Mouse (Mus musculus) gastrocnemius, postnatal 36 days (tissue): ENCODE results near the gene Atl2. TPM values are rescaled to one million over a fixed set of nuclear protein-coding genes. Genes with fewer than 3 reads are reported as not detected.
A peak's percentile ranks its signal among the peaks of the same experiment; 100 is the strongest.

Experiments used
- DNase-seq, 2 experiments: peaks; one replicate each; pipeline ENCODE4 v3.0.0; 2022
- intact Hi-C: fragments of 180-260 bp; cut with DNase I; formaldehyde crosslinking; loops from one replicate; pipeline ENCODE4 v1.15.1; 2025
- long read RNA-seq, 2 experiments: library from polyadenylated mRNA; stranded (forward); transcript quantifications; one replicate each; pipeline ENCODE4 v2.0.0; 2021
- total RNA-seq, 2 experiments: library from RNA; stranded (reverse); gene quantifications; 2 replicates each; pipeline ENCODE4 v1.2.3; 2021

Gene Atl2
- 100 to 1,000 TPM; 105 to 113 TPM for total RNA-seq
- long read RNA-seq, experiment 1, transcript Atl2-201 (13 exons, 3,618 nt), result major isoform, 91 of 139 reads
- long read RNA-seq, experiment 1, partial matches to known transcripts, result 7 of 139 reads
- long read RNA-seq, experiment 1, other reads (novel, unspliced or antisense), result 38 of 139 reads
- long read RNA-seq, experiment 2, transcript Atl2-201 (13 exons, 3,618 nt), result major isoform, 116 of 182 reads
- long read RNA-seq, experiment 2, partial matches to known transcripts, result 15 of 182 reads
- long read RNA-seq, experiment 2, other reads (novel, unspliced or antisense), result 48 of 182 reads

GRCm38 (mm10) chr17:79895911-79896423, at the start of gene Atl2:
Gene Atl2 (minus strand): TSS chr17:79896123.
- peak; percentile 90 to 91 for DNase-seq
- intact Hi-C loops, result loop anchor here (5.0 kb wide), 1 partner anchor 106 kb away; no protein-coding TSS in a partner anchor

GRCm38 (mm10) chr17:79944851-79945250, 48.9 kb upstream of the Atl2 start:
- DNase-seq, result no peak
- intact Hi-C loops, result loop anchor here (5.0 kb wide), 1 partner anchor 43 kb away; no protein-coding TSS in a partner anchor

DNA sequence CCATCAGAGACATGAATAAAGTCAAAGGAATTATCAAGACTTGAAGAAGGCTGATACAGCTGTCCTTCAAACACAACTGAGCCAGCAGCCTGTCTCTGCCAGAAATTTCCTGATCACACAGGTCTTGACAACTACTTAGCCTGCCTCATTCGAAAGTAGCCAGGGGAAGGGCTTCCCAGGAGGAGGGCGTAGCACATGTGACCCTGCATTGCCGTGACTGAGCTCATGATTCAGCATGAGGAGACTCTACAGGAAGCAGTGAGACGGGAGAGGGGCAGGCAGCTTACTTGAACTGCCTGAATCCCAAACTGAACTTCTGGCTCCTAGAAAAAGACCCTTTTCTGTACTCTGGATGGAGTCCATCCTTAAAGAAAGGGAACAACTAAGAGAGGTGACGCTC, 46.5 kb upstream of the Atl2 start:
- intact Hi-C loops, result loop anchor here (5.0 kb wide), 1 partner anchor 40 kb away; no protein-coding TSS in a partner anchor
- no peak for DNase-seq

- intact Hi-C loops, result no loop called here
- no peak for DNase-seq
Measured at GRCm38 (mm10) chr17:79939133-79939532, 43.2 kb upstream of the Atl2 start.

DNA sequence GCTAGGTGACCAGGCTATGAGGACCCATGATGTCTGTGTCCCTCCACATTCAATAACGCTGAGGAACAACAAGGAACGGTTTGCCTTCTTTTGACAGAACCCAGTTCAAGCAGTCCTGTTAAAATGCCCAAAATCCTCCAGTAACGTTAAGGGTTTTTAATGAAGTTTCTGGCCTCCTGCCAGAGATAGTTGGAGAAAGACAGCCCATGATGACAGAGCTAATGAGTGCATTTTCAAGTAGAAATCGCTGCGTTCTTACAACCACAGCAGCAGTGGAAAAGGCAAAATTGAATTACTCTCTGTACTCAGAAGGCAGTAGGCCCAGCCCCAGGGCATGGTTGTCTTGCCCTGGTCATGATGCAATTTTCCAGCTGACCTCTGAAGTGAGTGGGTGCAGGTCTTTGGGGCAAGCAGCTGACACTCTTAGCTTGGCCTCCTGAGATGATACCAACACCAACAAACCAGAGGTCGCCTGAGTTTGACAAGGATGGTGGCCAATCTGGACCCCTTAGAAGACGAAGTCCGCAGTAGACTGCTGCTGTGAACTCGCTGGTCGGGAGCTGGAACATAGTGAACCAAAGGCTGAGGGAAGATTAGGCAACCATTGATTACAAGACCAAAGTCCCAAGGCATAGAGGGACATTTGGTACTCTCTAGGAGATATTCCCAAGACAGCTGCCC, 42.1 kb upstream of the Atl2 start:
- DNase-seq, result no peak
- intact Hi-C loops, result no loop called here

GRCm38 (mm10) chr17:79934370-79934769, 38.4 kb upstream of the Atl2 start:
- no peak for DNase-seq
- intact Hi-C loops, result no loop called here

- intact Hi-C loops, result no loop called here
- no peak for DNase-seq
Measured at GRCm38 (mm10) chr17:79932676-79933278, 36.9 kb upstream of the Atl2 start.

DNA sequence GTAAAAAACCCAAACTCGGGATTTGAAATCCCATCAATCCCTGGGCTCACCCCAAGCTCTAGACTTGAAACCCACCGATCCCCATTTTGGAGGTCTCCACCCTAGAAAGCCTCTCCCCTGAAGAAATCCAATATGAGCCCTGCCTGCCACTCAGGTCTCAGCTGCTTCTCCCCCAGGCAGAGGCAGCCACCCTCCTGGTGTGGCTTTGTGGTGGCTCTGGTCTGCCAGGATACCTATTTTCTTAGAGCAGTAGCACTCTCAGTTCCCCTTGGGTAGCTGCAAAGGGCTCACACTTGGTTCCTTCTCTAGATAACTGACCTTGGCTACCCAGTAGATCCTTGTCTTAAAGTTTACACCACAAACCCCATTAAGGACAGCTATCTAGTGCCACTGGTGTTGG, 31.2 kb upstream of the Atl2 start:
- intact Hi-C loops, result no loop called here
- DNase-seq, result no peak

DNA sequence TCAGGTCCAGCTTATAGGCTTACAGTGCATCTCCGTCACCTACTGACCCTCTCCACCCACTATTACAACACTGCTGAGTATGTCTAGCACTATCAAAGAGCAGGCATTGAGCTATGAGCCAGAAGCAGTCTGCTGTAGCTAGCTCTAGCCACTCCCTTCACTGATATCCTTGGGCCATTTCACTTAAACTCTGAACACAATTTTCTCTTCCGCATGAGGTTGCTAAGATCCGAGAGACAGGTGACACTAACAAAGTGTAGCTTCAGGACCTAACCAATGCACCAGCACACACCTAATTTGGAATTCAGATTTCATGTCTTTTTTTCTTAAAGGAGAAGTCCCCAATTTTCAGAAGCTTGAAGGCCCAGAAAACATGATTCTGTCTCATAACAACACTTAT, 30.6 kb upstream of the Atl2 start:
- no peak for DNase-seq
- intact Hi-C loops, result no loop called here

- no peak for DNase-seq
- intact Hi-C loops, result no loop called here
Measured at GRCm38 (mm10) chr17:79925865-79926421, 30.0 kb upstream of the Atl2 start.

DNA sequence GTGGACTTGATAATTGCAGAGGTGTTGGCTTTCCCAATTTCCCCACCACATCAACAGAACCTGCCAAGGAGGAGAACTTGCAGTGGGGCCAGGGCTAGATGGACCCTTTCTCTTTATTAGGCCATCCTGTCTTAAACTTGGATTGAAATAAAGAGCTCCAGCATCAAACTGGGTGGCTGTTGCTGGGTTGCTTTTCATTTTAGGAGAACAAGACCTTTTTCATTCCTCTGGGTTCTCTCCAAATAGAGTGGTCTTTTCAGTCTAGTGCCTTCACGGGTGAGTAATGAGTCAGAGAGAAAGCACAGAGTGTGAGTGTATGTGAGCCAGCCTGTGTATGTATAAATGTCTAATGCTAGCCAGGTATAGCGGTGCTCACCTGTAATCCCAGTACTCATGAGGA, 24.4 kb upstream of the Atl2 start:
- no peak for DNase-seq
- intact Hi-C loops, result no loop called here

GRCm38 (mm10) chr17:79919566-79920350, 23.8 kb upstream of the Atl2 start:
- peak; percentile 23 to 30 for DNase-seq
- intact Hi-C loops, result no loop called here

DNA sequence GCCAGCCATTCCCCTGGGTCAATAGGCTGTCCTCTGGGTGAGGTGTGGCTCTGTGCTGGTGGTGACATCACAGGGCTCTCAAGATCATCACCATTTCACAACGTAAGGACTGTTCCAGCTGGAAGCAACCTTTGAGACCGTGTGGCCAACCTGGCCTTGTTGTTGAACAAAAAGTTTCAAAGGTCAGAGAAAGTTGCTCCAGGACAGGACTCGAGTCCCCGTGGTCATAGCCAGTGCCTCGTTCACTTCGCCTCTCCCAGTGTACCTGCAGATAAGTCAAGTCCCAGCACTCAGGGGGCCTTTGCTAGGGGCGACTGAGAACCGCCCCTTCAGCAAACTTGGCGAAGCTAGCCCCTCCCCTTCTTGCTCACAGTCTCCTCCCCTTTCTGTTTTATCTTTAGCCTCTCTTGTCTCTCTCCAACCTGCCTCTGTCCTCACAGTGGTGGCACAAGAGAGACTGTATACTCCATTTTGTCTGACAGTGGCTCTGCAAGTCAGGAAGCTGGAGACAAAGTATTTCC, 22.6 kb upstream of the Atl2 start:
- intact Hi-C loops, result no loop called here
- no peak for DNase-seq

DNA sequence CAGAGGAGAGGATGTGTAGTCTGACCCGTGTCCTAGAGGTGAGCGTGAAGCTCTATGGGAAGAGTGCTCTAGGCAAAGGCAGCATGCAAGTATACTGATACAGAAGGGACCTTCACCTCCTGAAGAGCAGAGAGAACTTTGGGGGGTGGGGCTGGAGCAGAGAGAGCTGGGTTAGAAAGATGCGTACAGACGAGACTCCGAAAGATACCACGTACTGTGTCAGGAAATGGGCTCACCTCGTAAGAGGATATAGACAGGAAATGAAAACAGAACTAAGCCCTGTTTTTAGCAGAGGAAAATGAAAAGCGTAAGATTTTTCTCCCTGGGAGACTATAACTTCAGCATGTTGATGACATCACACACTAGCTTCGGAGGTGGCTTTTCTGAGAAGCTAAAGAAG, 21.1 kb upstream of the Atl2 start:
- no peak for DNase-seq
- intact Hi-C loops, result no loop called here

- intact Hi-C loops, result no loop called here
- no peak for DNase-seq
Measured at GRCm38 (mm10) chr17:79912174-79912573, 16.3 kb upstream of the Atl2 start.

DNA sequence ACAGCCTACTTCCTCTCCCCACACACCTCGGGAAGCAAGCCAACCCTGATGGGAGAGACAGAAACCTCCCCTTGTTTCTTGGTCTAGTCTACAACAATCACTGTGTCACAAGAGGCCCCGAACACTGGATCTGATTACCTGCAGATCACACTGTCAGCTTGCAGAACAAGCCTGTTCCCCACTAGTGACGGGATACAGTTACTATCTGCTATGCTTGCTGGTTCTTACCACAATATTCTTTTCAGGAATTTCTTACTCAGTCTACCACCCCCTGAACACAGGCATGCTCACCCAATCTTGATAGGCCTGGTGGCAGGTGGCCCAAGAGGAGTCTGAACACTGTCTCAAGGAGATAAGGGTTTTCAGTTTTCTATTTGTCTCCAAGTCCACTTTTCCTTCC, 15.8 kb upstream of the Atl2 start:
- no peak for DNase-seq
- intact Hi-C loops, result no loop called here

- DNase-seq, result no peak
- intact Hi-C loops, result no loop called here
Measured at GRCm38 (mm10) chr17:79909571-79909970, 13.6 kb upstream of the Atl2 start.

DNA sequence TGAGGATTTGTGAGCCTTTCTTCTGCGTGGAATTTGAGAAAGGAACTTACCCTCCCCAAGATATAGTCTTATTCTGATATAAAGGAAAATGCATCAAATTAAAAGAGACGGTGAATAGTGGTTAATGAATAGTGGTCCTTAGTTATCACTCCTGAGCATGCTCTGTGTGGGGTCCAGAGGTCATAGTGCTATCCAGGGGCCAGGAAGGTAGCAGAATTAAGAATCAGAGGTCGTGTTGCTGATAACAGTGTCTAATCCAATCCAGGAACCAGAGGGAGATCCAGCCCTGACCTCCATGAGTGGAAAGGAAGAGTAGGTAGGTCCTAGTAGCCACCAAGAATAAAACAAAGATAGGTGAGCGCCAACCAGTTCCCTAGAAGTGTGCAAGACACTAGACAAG, 11.8 kb upstream of the Atl2 start:
- DNase-seq, result no peak
- intact Hi-C loops, result no loop called here

GRCm38 (mm10) chr17:79906791-79907494, 11.0 kb upstream of the Atl2 start:
- intact Hi-C loops, result no loop called here

More at GRCm38 (mm10) chr17:79906791-79907494, 11.0 kb upstream of the Atl2 start:
- no peak for DNase-seq
